Mouse (Mus musculus) spleen, adult 2 months (tissue): ENCODE measurements around the gene Vps37b.

Experiments used
- CTCF ChIP-seq: fragments of 200-500 bp; IDR thresholded peaks from 2 replicates; pipeline ENCODE4 v1.5.1; 2011; ENCODE audit warnings: mild to moderate bottlenecking, inconsistent platforms; ENCODE audit not compliant: insufficient read depth, insufficient read length, insufficient replicate concordance; ENCODE audit errors: extremely low read depth
- POLR2A ChIP-seq: fragments of 200-500 bp; IDR thresholded peaks from 2 replicates; pipeline ENCODE4 v1.6.1; 2011; ENCODE audit warnings: low read depth, low read length, inconsistent platforms

DNA sequence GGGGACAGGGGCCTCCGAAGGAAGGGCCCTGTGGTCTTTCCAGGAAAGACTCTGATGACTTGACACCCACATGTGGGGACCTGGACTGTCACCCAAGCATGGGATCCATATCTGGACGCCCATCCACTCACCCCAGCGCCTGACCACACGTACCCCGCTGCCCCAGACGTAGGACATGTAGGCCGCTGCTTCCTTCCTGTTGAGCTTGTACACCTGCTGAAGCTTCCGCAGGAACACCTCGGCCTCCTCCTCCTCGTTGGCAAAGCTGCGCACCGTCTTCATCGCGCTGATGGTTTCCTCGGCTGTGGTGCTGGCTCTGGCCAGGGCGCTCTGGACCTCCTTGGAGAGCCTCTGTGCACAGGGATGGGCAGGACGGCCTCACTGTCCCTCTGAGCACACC is 47.8 kb upstream of the Vps37b start:
- TF ChIP-seq CTCF (no peak), POLR2A (no peak)
